Mouse (Mus musculus) layer of hippocampus, postnatal 36 days (tissue): Measurements from ENCODE around the gene Nol7. TPM values are rescaled to one million over a fixed set of nuclear protein-coding genes. Genes with fewer than 3 reads are reported as not detected.

Experiments used
- DNase-seq, 2 experiments: peaks; one replicate each; pipeline ENCODE4 v3.0.0; 2022
- total RNA-seq, 2 experiments: library from RNA; stranded (reverse); gene quantifications; 2 replicates each; pipeline ENCODE4 v1.2.3; 2021

Gene Nol7
- total RNA-seq, 2 experiments from 2014 or later = 78.6 to 84.6 TPM

- DNase-seq = no peak
Observed at GRCm38 (mm10) chr13:43433395-43433794, 35.2 kb downstream of the Nol7 start.

DNA sequence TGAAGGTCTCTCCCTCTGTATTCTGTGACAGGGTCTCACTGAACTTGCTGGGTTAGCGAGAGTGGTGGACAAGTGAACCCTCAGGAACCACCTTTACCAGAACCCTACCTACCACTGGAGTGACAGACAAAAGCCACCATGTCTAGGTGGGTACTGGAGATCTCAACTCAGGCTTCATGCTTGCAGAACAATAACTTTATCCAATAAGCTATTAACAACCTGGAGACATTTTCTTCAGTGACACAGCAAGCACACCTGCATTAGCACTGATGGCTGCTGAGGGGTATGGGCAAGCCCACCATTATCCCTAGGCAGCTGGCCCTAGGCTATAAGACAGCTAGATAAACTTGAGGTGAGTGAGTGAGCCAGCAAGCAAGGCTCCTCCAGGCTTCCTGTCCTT is 42.2 kb downstream of the Nol7 start:
- DNase-seq = no peak

GRCm38 (mm10) chr13:43442551-43442950 is 44.4 kb downstream of the Nol7 start:
- no peak for DNase-seq

DNA sequence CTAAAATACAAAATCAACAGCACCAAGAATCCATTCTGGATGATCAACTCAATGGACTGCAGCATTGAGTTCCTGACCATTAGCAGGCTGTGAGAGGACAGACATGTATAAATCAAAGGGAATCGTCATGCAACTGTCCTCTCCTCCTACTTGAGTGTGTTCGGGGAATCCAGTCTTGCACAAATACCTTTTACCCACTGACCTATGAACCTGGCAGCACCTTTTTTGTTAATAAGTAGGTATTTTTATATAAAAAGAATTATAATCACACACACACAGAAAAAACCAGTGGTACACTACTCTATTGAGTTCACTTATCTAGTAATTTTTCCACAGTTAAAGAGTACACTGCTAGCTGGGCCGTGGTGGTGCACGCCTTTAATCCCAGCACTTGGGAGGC is 45.5 kb downstream of the Nol7 start:
- DNase-seq = no peak

GRCm38 (mm10) chr13:43444717-43445116 is 46.5 kb downstream of the Nol7 start:
- DNase-seq = no peak

- no peak for DNase-seq
Observed at GRCm38 (mm10) chr13:43445754-43446153, 47.6 kb downstream of the Nol7 start.

DNA sequence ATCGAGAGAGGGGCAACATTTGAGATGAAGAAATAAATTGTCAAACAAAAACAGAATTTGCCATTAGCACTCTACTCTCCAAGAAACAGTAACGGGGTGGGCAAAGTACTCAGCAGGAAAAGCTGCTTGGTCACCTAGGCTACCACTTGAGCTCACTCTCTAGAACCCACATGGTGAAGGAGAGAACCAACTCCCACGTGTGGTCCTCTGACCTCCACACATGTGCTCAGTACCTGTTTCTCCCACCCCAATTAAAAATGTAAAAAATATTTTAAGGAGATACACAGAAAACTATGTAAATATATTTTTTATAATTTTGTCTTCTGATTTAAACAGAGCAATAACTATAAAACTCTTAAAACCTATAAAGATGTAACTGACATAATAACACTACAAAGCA is 49.5 kb downstream of the Nol7 start:
- no peak for DNase-seq

DNA sequence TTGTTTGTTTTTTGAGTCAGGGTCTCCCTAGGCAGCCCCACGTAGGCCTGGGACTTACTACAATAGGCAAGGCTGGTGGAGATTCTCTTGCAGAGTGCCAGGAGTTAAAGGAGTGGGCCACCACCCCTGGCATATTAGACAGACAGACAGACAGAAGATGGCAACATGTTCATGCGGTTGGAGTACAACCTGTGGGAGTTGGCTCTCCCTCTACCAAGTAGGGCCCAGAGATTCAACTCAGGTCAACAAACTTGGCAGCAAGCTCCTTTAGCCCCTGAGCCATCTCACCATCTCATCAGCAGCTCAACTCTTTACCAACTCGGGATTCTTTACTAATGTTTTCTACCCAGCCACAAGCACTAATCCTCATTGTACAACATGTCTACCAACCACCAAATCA is 52.5 kb downstream of the Nol7 start:
- no peak for DNase-seq

DNA sequence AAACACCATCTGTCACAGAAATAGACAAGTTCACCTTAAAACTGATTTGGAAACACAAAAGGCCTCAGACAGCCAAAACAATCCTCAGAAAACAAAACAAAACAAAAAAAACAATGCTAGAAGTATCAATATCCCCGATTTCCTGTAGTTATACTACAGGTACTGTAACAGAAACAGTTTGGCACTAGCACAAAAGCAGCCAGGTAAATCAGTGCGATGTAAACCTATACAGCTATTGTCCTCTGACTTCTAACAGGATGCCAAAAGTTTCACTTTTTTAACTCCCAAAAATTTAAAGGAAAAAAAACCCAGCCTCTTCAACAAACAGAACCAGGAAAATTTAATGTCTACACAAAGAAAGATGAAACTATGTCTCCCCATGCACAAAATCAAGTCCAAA is 54.0 kb downstream of the Nol7 start:
- DNase-seq = no peak

DNA sequence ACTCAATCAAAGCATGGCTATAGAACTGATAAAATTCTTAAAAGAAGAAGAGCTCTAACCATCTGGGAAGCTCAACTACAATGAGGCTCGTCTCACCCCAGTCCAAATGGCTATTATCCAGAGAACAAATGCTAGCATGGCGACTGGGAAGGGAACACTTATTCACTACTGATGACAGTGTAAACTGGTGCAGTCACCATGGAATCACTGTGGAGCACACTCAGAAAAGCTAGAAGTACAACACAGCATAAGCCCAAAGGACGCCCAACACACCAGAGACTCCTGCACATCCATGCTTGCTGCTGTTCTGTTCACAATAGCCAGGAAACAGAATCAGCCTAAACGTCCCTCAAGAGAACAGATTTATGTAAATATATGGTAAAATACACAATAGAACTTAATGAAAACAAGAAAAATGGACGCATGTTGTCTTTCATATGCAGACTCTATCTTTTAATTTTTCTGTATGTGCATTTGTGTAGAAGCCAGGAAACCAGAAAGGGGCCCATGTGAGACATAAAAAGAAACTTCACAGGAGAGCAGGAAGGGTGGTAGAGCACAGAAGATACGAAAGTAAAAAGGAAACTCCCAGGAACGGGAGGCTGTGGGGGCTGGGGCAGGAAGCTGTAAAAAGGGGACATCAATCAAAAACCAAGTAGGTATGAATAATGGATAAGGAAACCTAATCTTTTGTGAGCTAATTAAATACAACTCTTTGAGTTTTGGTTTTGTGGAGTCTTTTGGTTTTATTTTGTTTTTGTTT is 54.8 kb downstream of the Nol7 start:
- no peak for DNase-seq

DNA sequence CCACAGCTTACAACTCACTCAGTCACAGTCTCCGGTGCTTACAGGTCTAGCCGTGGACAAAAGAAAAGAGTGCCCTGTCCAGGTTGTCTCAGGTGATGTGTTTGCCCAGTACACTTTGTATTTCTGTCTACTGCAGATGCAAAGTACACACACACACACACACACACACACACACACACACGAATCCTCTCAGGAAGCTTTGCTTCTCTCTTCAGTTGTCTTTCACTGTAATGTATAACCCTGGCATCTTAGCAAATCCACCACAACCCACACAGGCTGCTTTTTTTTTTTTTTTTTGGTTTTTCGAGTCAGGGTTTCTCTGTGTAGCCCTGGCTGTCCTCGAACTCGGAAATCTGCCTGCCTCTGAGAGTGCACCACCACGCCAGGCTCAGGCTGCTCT is 56.2 kb downstream of the Nol7 start:
- no peak for DNase-seq

Other genes starting within 250 kb of the Nol7 start
- 10 to 100 TPM; 26.2 to 27.2 TPM for gene Tbc1d7, start 226.9 kb upstream of the Nol7 start, total RNA-seq
- 100 to 1,000 TPM in 1 of 2 experiments, 10 to 100 TPM in 1; 98.0 to 109 TPM for gene Gfod1, start 94.2 kb upstream of the Nol7 start, total RNA-seq
- 10 to 100 TPM; 16.9 to 18.8 TPM for gene Sirt5, start 32.9 kb upstream of the Nol7 start, total RNA-seq
- 10 to 100 TPM; 89.2 to 90.1 TPM for gene Ranbp9, start 82.9 kb downstream of the Nol7 start, total RNA-seq
- gene Mcur1, start 161.8 kb downstream of the Nol7 start, total RNA-seq = 10 to 100 TPM; 20.3 to 21.1 TPM
- gene Rnf182, start 217.3 kb downstream of the Nol7 start, total RNA-seq = 10 to 100 TPM; 35.1 to 39.8 TPM